Mouse (Mus musculus) embryonic facial prominence, embryonic 10.5 days (tissue): ENCODE results near the gene Gfi1. TPM values are rescaled to one million over a fixed set of nuclear protein-coding genes. Genes with fewer than 3 reads are reported as not detected.

Experiments
- DNase-seq: peaks from one replicate; pipeline ENCODE4 v3.0.0-alpha.2; 2017; ENCODE audit warnings: low spot score
- H3K27ac ChIP-seq: fragments of 300-500 bp; sonication (generic); replicated peaks from 2 replicates; pipeline ENCODE4 v1.5.1; 2016; ENCODE audit warnings: mild to moderate bottlenecking
- H3K27me3 ChIP-seq: fragments of 300-500 bp; sonication (generic); replicated peaks from 2 replicates; pipeline ENCODE4 v1.6.1; 2016; ENCODE audit warnings: low read depth, mild to moderate bottlenecking; ENCODE audit not compliant: poor library complexity, severe bottlenecking
- H3K36me3 ChIP-seq: fragments of 300-500 bp; sonication (generic); replicated peaks from 2 replicates; pipeline ENCODE4 v1.6.1; 2016; ENCODE audit warnings: mild to moderate bottlenecking, moderate library complexity
- H3K4me1 ChIP-seq: fragments of 300-500 bp; sonication (generic); 2 replicates; pipeline ENCODE4 v1.6.1; 2016
- H3K4me3 ChIP-seq: fragments of 300-500 bp; sonication (generic); 2 replicates; pipeline ENCODE4 v1.5.1; 2016; ENCODE audit warnings: mild to moderate bottlenecking, moderate library complexity
- H3K9me3 ChIP-seq: fragments of 300-500 bp; sonication (generic); 2 replicates; pipeline ENCODE4 v1.6.1; 2016; ENCODE audit warnings: mild to moderate bottlenecking
- WGBS: fragments of 180-500 bp; shearing (Covaris S2); methylation state at CpG from one replicate; pipeline ENCODE4 v1.1.7; 2016; 5-methylcytosine and 5-hydroxymethylcytosine counted together
- polyA plus RNA-seq: library from polyadenylated mRNA; unstranded; fragments of >200 nt; fragmentation: Nextera tagmentation; extraction: Ambion mirVana; gene quantifications from 2 replicates; pipeline ENCODE4 v1.2.1, GENCODE M21; 2016

Gene Gfi1
- 0.05 TPM in 1 of 2 replicates, not detected in the other for polyA plus RNA-seq

GRCm38 (mm10) chr5:107725435-107726261, at the start of gene Gfi1:
Gfi1 (minus strand) TSS chr5:107726036.
- Histone ChIP-seq H3K27me3 (peaks cover 100% of the 10 kb centered on the region), H3K4me3 (peak within 1 kb of the TSS; percentile 42)

GRCm38 (mm10) chr5:107772049-107772448, 46.2 kb upstream of the Gfi1 start:
- Histone ChIP-seq H3K36me3 (peaks cover 24% of the 10 kb centered on the region), H3K27me3 (no peaks in the 10 kb centered on the region), H3K4me3 (no peak overlapping the region), H3K27ac (no peak overlapping the region), H3K9me3 (peaks cover 7% of the 10 kb centered on the region; the same call in 1 of the 2 replicates), H3K4me1 (no peaks in the 10 kb centered on the region)
- DNase-seq = no peak
- WGBS = 88% methylated on average over 5 of the region's 5 CpGs

More at GRCm38 (mm10) chr5:107725435-107726261, at the start of gene Gfi1:
- Histone ChIP-seq H3K4me1 (peaks cover 56% of the 10 kb centered on the region), H3K27ac (no peak within 1 kb of the TSS), H3K36me3 (no peaks in the 10 kb centered on the region), H3K9me3 (no peaks in the 10 kb centered on the region)
- peak; percentile 61 for DNase-seq
- WGBS = under 1% methylated on average over 41 of the region's 41 CpGs

- Histone ChIP-seq H3K9me3 (peaks cover 7% of the 10 kb centered on the region; the same call in 1 of the 2 replicates), H3K4me3 (no peak overlapping the region), H3K27me3 (no peaks in the 10 kb centered on the region), H3K36me3 (peaks cover 26% of the 10 kb centered on the region), H3K27ac (no peak overlapping the region), H3K4me1 (no peaks in the 10 kb centered on the region)
- 94% methylated on average over 1 of the region's 1 CpGs for WGBS
- DNase-seq = no peak
Observed at GRCm38 (mm10) chr5:107768224-107768623, 42.4 kb upstream of the Gfi1 start.

GRCm38 (mm10) chr5:107765946-107766345, 40.1 kb upstream of the Gfi1 start:
- Histone ChIP-seq H3K9me3 (peaks cover 7% of the 10 kb centered on the region; the same call in 1 of the 2 replicates), H3K4me3 (no peak overlapping the region), H3K27ac (no peak overlapping the region), H3K36me3 (peaks cover 28% of the 10 kb centered on the region), H3K4me1 (no peaks in the 10 kb centered on the region), H3K27me3 (no peaks in the 10 kb centered on the region)
- no peak for DNase-seq
- WGBS = 95% methylated on average over 4 of the region's 4 CpGs

GRCm38 (mm10) chr5:107764486-107764885, 38.6 kb upstream of the Gfi1 start:
- no peak for DNase-seq
- no peaks in the 10 kb centered on the region for H3K4me1 ChIP-seq
- no peak overlapping the region for H3K4me3 ChIP-seq
- 80% methylated on average over 1 of the region's 1 CpGs for WGBS
- peaks cover 7% of the 10 kb centered on the region; the same call in 1 of the 2 replicates for H3K9me3 ChIP-seq
- peaks cover 33% of the 10 kb centered on the region for H3K36me3 ChIP-seq
- H3K27ac ChIP-seq = no peak overlapping the region
- H3K27me3 ChIP-seq = no peaks in the 10 kb centered on the region

- Histone ChIP-seq H3K27ac (no peak overlapping the region), H3K27me3 (no peaks in the 10 kb centered on the region), H3K4me1 (no peaks in the 10 kb centered on the region), H3K4me3 (no peak overlapping the region), H3K36me3 (peaks cover 33% of the 10 kb centered on the region), H3K9me3 (peaks cover 7% of the 10 kb centered on the region; the same call in 1 of the 2 replicates)
- no peak for DNase-seq
Observed at GRCm38 (mm10) chr5:107763674-107764073, 37.8 kb upstream of the Gfi1 start.

GRCm38 (mm10) chr5:107759121-107759520, 33.3 kb upstream of the Gfi1 start:
- Histone ChIP-seq H3K9me3 (no peaks in the 10 kb centered on the region), H3K4me3 (no peak overlapping the region), H3K27ac (no peak overlapping the region), H3K4me1 (no peaks in the 10 kb centered on the region), H3K36me3 (peaks cover 20% of the 10 kb centered on the region), H3K27me3 (no peaks in the 10 kb centered on the region)
- 75% methylated on average over 5 of the region's 5 CpGs for WGBS
- DNase-seq = no peak

GRCm38 (mm10) chr5:107756072-107756471, 30.2 kb upstream of the Gfi1 start:
- H3K4me1 ChIP-seq = no peaks in the 10 kb centered on the region
- WGBS = 77% methylated on average over 2 of the region's 2 CpGs
- DNase-seq = no peak
- no peaks in the 10 kb centered on the region for H3K9me3 ChIP-seq
- no peak overlapping the region for H3K27ac ChIP-seq
- peaks cover 13% of the 10 kb centered on the region; the same call in 1 of the 2 replicates for H3K36me3 ChIP-seq
- no peaks in the 10 kb centered on the region for H3K27me3 ChIP-seq
- H3K4me3 ChIP-seq = no peak overlapping the region

GRCm38 (mm10) chr5:107754740-107755139, 28.9 kb upstream of the Gfi1 start:
- Histone ChIP-seq H3K4me1 (no peaks in the 10 kb centered on the region), H3K36me3 (peaks cover 10% of the 10 kb centered on the region; the same call in 1 of the 2 replicates), H3K4me3 (no peak overlapping the region), H3K27me3 (no peaks in the 10 kb centered on the region), H3K9me3 (no peaks in the 10 kb centered on the region), H3K27ac (no peak overlapping the region)
- no peak for DNase-seq
- WGBS = 94% methylated on average over 1 of the region's 1 CpGs

GRCm38 (mm10) chr5:107753656-107754055, 27.8 kb upstream of the Gfi1 start:
- WGBS = 93% methylated on average over 7 of the region's 7 CpGs
- DNase-seq = no peak
- no peak overlapping the region for H3K4me3 ChIP-seq
- no peak overlapping the region for H3K27ac ChIP-seq
- no peaks in the 10 kb centered on the region for H3K27me3 ChIP-seq
- H3K4me1 ChIP-seq = no peaks in the 10 kb centered on the region
- H3K9me3 ChIP-seq = no peaks in the 10 kb centered on the region
- H3K36me3 ChIP-seq = peaks cover 8% of the 10 kb centered on the region; the same call in 1 of the 2 replicates

GRCm38 (mm10) chr5:107749229-107749916, 23.5 kb upstream of the Gfi1 start:
- no peaks in the 10 kb centered on the region for H3K9me3 ChIP-seq
- H3K4me3 ChIP-seq = no peak overlapping the region
- no peak for DNase-seq
- no peaks in the 10 kb centered on the region for H3K4me1 ChIP-seq
- 80% methylated on average over 9 of the region's 9 CpGs for WGBS
- H3K27ac ChIP-seq = no peak overlapping the region
- no peaks in the 10 kb centered on the region for H3K27me3 ChIP-seq
- peaks cover 11% of the 10 kb centered on the region; the same call in 1 of the 2 replicates for H3K36me3 ChIP-seq

GRCm38 (mm10) chr5:107739023-107739422, 13.2 kb upstream of the Gfi1 start:
- WGBS = 93% methylated on average over 5 of the region's 5 CpGs
- Histone ChIP-seq H3K4me1 (no peaks in the 10 kb centered on the region), H3K9me3 (no peaks in the 10 kb centered on the region), H3K36me3 (peaks cover 14% of the 10 kb centered on the region; the same call in 1 of the 2 replicates), H3K27me3 (no peaks in the 10 kb centered on the region), H3K27ac (no peak overlapping the region), H3K4me3 (no peak overlapping the region)
- no peak for DNase-seq
